Mouse (Mus musculus) heart, postnatal 0 days (tissue): Measurements from ENCODE around the gene Lgi2. TPM values are rescaled to one million over a fixed set of nuclear protein-coding genes. Genes with fewer than 3 reads are reported as not detected.

Experiments
- ATAC-seq: fragments of 200-750 bp; cut with Nextera tagmentation; 2 replicates; pipeline ENCODE4 v1.8.0; 2017; ENCODE audit warnings: low read depth, moderate number of reproducible peaks, moderate library complexity; ENCODE audit not compliant: insufficient read depth
- DNase-seq: peaks from one replicate; pipeline ENCODE4 v3.0.0-alpha.2; 2016; ENCODE audit warnings: low spot score
- H3K27ac ChIP-seq: fragments of 300-500 bp; sonication (generic); 2 replicates; pipeline ENCODE4 v1.5.1; 2014; ENCODE audit warnings: low read depth, mild to moderate bottlenecking
- H3K27me3 ChIP-seq: fragments of 300-500 bp; sonication (generic); 2 replicates; pipeline ENCODE4 v1.6.1; 2014; ENCODE audit warnings: low read length, mixed read lengths; ENCODE audit not compliant: control insufficient read depth, insufficient read depth
- H3K36me3 ChIP-seq: fragments of 300-500 bp; sonication (generic); replicated peaks from 2 replicates; pipeline ENCODE4 v1.6.1; 2014; ENCODE audit warnings: low read length, mixed read lengths; ENCODE audit not compliant: control insufficient read depth, insufficient read depth
- H3K4me1 ChIP-seq: fragments of 300-500 bp; sonication (generic); 2 replicates; pipeline ENCODE4 v1.6.1; 2014; ENCODE audit warnings: antibody characterized with exemption; ENCODE audit not compliant: control insufficient read depth, insufficient read depth
- H3K4me2 ChIP-seq: fragments of 300-500 bp; sonication (generic); 2 replicates; pipeline ENCODE4 v1.6.1; 2014; ENCODE audit warnings: low read depth, mild to moderate bottlenecking, low read length, moderate library complexity
- H3K4me3 ChIP-seq: fragments of 300-500 bp; sonication (generic); 2 replicates; pipeline ENCODE4 v1.5.1; 2014; ENCODE audit warnings: low read depth, low read length
- H3K9ac ChIP-seq: fragments of 300-500 bp; sonication (generic); replicated peaks from 2 replicates; pipeline ENCODE4 v1.6.1; 2014; ENCODE audit warnings: low read depth, low read length, mixed read lengths
- H3K9me3 ChIP-seq: fragments of 300-500 bp; sonication (generic); replicated peaks from 2 replicates; pipeline ENCODE4 v1.6.1; 2016; ENCODE audit warnings: low read length; ENCODE audit not compliant: control insufficient read depth
- CTCF ChIP-seq: IDR thresholded peaks from 2 replicates; pipeline ENCODE4 v1.5.1; 2016; ENCODE audit warnings: antibody characterized with exemption, control low read depth, low read depth
- EP300 ChIP-seq: IDR thresholded peaks from 2 replicates; pipeline ENCODE4 v1.6.1; 2016; ENCODE audit warnings: antibody characterized with exemption, low read depth
- WGBS: fragments of 180-500 bp; shearing (Covaris S2); extraction: QIAGEN DNeasy Blood & Tissue Kit; methylation state at CpG from one replicate; pipeline ENCODE4 v1.1.7; 2014; 5-methylcytosine and 5-hydroxymethylcytosine counted together
- polyA plus RNA-seq: library from polyadenylated mRNA; unstranded; fragments of >200 nt; fragmentation: Nextera tagmentation; extraction: Ambion mirVana; gene quantifications from 2 replicates; pipeline ENCODE4 v1.2.1, GENCODE M21; 2015
- total RNA-seq: library from RNA; depleted of rRNA; stranded (reverse); fragments of >200 nt; gene quantifications from 2 replicates; pipeline ENCODE4 v1.2.3, GENCODE M21; 2014; ENCODE audit warnings: low replicate concordance

Gene Lgi2
- total and polyA plus RNA-seq, 2 experiments from 2014 or later, result 0.63 to 0.88 TPM

DNA sequence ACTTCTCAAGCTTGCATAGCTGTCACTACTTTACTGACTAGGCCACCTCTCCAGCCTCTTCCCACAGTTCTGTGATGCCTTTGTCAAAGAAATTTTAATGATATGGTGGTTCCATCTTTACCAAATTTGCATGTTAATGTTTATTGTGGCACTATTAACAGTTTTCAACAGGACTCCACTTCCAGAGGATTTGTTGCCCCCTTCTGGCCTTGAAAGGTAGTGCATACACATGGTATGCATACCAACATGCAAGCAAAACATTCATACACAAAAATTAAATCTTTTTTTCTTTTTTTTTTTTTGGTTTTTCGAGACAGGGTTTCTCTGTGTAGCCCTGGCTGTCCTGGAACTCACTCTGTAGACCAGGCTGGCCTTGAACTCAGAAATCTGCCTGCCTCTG, 6.3 kb upstream of the Lgi2 start:
- WGBS, result 64% methylated on average over 1 of the region's 1 CpGs
- ATAC-seq (no peak), DNase-seq (no peak)

GRCm38 (mm10) chr5:52570746-52571145, 4.5 kb upstream of the Lgi2 start:
- Histone ChIP-seq H3K4me2 (no peak overlapping the region), H3K9me3 (peaks cover 24% of the 10 kb centered on the region), H3K9ac (no peak overlapping the region), H3K4me1 (no peaks in the 10 kb centered on the region), H3K27me3 (peaks cover 9% of the 10 kb centered on the region; the same call in 1 of the 2 replicates), H3K4me3 (no peak overlapping the region), H3K27ac (no peak overlapping the region), H3K36me3 (no peaks in the 10 kb centered on the region)
- DNase-seq (no peak), ATAC-seq (no peak)
- no peak for TF ChIP-seq CTCF
- TF ChIP-seq EP300, result no peak
- whole genome bisulfite sequencing, result 31% methylated on average over 6 of the region's 6 CpGs

More for the DNA sequence above, 6.3 kb upstream of the Lgi2 start:
- Histone ChIP-seq H3K4me3 (no peak overlapping the region), H3K4me2 (no peak overlapping the region), H3K36me3 (no peaks in the 10 kb centered on the region), H3K9me3 (peaks cover 23% of the 10 kb centered on the region), H3K27ac (no peak overlapping the region), H3K9ac (no peak overlapping the region), H3K27me3 (no peaks in the 10 kb centered on the region), H3K4me1 (no peaks in the 10 kb centered on the region)
- TF ChIP-seq CTCF (peak; percentile 6; the same call in 1 of the 2 replicates), EP300 (no peak)

DNA sequence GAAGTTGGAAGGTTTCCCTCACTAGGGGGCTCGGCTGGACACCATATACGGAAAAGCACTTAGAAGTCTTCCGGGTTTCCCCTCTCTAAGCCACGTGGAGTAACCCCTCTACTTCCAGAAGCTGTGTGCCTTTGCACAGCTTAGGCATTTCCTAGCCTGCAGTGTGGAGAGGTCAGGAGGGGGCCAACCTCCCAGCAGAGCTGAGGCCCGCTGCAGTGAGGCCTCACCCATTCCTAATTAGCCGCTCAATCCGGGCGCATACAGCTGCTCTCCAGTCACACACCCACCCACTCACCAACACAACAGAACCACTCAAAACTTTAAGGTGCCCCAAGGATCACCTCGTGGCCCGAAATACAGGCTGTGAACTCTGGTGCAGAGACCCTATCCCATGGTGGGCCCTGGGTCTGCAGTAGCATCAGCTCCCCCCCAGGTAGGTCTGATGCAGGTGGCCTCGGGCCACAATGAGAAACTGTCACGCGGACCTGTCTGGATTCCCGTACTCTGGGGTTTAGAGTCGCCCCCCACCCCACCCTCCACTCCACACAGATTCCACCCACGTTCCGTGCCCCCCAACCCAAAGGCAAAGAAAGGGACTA, 949 bp downstream of the Lgi2 start:
- no peak overlapping the region for H3K27ac ChIP-seq
- H3K4me3 ChIP-seq, result peak overlapping the region; percentile 61

DNA sequence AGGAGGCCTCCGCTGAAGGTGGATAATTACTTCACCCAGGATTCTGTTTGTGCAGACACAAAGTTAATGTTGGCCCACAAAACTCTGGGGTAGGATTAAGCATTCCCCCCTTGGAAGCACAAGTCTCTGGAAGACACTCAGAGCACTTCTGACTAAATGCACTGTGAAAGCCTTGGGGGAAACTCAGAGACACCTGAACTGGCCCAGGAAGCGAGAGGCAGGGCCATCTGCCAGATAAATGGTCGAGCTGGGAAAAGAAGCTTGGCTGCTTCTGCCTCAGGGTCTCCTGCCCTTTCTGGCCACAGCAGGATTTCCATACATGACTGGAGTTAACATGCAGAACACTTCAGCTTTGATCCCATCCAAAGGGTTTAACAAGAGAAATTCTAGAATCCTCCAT, 1.9 kb downstream of the Lgi2 start:
- H3K9ac ChIP-seq, result no peak overlapping the region
- 71% methylated on average over 3 of the region's 3 CpGs for WGBS

More for the DNA sequence above, 949 bp downstream of the Lgi2 start:
- H3K4me2 ChIP-seq, result peak overlapping the region; percentile 96
- ATAC-seq, result no peak
- no peak for TF ChIP-seq EP300
- no peak for TF ChIP-seq CTCF
- peak overlapping the region; percentile 53; the same call in 1 of the 2 replicates for H3K9ac ChIP-seq
- DNase-seq, result no peak
- H3K27me3 ChIP-seq, result peaks cover 18% of the 10 kb centered on the region
- H3K36me3 ChIP-seq, result no peaks in the 10 kb centered on the region
- WGBS, result 11% methylated on average over 16 of the region's 17 CpGs
- H3K9me3 ChIP-seq, result peaks cover 8% of the 10 kb centered on the region; the same call in 1 of the 2 replicates
- H3K4me1 ChIP-seq, result peaks cover 15% of the 10 kb centered on the region

GRCm38 (mm10) chr5:52560240-52560639, 6.0 kb downstream of the Lgi2 start:
- no peaks in the 10 kb centered on the region for H3K9me3 ChIP-seq
- H3K36me3 ChIP-seq, result no peaks in the 10 kb centered on the region
- H3K27me3 ChIP-seq, result peaks cover 4% of the 10 kb centered on the region; the same call in 1 of the 2 replicates
- H3K9ac ChIP-seq, result no peak overlapping the region
- TF ChIP-seq EP300, result no peak
- no peak for TF ChIP-seq CTCF
- H3K4me1 ChIP-seq, result peaks cover 16% of the 10 kb centered on the region
- H3K4me2 ChIP-seq, result no peak overlapping the region
- no peak overlapping the region for H3K4me3 ChIP-seq
- WGBS, result 32% methylated on average over 8 of the region's 8 CpGs
- H3K27ac ChIP-seq, result no peak overlapping the region
- ATAC-seq, result peak; percentile 78
- no peak for DNase-seq

More for the DNA sequence above, 1.9 kb downstream of the Lgi2 start:
- peaks cover 19% of the 10 kb centered on the region for H3K4me1 ChIP-seq
- ATAC-seq (no peak), DNase-seq (no peak)
- H3K27ac ChIP-seq, result no peak overlapping the region
- H3K36me3 ChIP-seq, result no peaks in the 10 kb centered on the region
- no peak overlapping the region for H3K4me3 ChIP-seq
- H3K4me2 ChIP-seq, result no peak overlapping the region
- H3K27me3 ChIP-seq, result peaks cover 18% of the 10 kb centered on the region
- TF ChIP-seq EP300 (no peak), CTCF (no peak)
- H3K9me3 ChIP-seq, result peaks cover 8% of the 10 kb centered on the region; the same call in 1 of the 2 replicates

GRCm38 (mm10) chr5:52555526-52555925, 10.7 kb downstream of the Lgi2 start:
- no peak for ATAC-seq
- Histone ChIP-seq H3K27ac (no peak overlapping the region), H3K9ac (no peak overlapping the region), H3K4me1 (peaks cover 13% of the 10 kb centered on the region), H3K9me3 (no peaks in the 10 kb centered on the region), H3K27me3 (no peaks in the 10 kb centered on the region), H3K4me3 (no peak overlapping the region), H3K4me2 (no peak overlapping the region), H3K36me3 (no peaks in the 10 kb centered on the region)
- TF ChIP-seq EP300 (no peak), CTCF (no peak)
- WGBS, result 82% methylated on average over 7 of the region's 7 CpGs
- no peak for DNase-seq
